Mouse (Mus musculus): ENCODE measurements around the gene Gm20772. TPM values are rescaled to one million over a fixed set of nuclear protein-coding genes. Genes with fewer than 3 reads are reported as not detected.

Gene Gm20772
- polyA plus RNA-seq (2012), result not detected in 2 replicates

DNA sequence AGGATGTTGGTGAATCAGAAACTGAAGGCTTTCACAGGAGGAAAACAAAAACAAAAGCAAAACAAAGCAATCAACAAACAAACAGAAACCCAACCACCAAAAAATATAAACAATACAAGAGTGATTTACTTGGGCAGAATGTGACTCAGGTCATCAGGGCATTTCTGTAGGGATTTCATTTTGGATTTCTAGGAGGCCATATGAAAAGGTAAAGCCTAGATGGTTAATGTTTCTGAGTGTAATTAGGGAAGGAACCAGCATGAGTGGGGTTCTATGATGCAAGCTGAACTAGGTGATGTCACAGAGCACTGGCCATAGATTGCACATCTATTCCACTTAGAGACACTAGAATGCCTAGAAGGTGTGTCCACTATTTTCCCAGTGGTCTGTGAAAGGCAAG, at the start of gene Gm20772, which contains the start of gene Gm20831:
Gene Gm20772, plus strand, starts transcription at position 301 of the 400 bp plus-strand sequence.
Gene Gm20831, plus strand, starts transcription at position 301 of the 400 bp plus-strand sequence.

DNA sequence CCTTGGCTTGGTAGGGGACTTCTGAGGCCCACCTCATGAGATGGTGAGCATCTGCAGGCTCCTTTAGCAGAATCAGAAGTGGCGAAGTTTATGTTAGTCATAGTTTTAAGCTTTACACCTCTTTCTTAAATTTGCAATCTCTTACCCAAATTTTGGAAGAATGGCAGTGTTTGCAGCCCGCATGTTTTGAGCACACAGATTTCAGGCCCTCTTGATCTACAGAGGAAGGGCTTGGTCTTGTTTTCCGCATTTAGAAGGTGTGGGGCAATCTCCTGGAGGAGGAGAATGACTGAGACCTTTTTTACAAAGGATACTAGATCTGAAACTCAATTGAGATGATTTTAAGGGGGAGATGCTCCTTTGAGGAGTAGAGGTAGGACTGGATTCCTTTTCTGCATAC, 28.4 kb upstream of the Gm20772 start, which contains the start of gene Gm21904:
Gene Gm21904, minus strand, starts transcription at position 101 of the 400 bp plus-strand sequence.

Other genes starting within 250 kb of the Gm20772 start
- gene Gm21904, start 28.5 kb upstream of the Gm20772 start, polyA plus RNA-seq (2012), result not detected in 2 replicates
- gene Gm20831, start within 50 bp of the Gm20772 start, polyA plus RNA-seq (2012), result not detected in 2 replicates
- gene Srsy, start 62.6 kb downstream of the Gm20772 start, polyA plus RNA-seq (2012), result not detected in 2 replicates
- not detected in 2 replicates for gene Gm21764, start 187.1 kb downstream of the Gm20772 start, polyA plus RNA-seq (2012)
- gene Ssty1, start 214.4 kb downstream of the Gm20772 start, polyA plus RNA-seq (2012), result not detected in 2 replicates

Data from megakaryocyte-erythroid progenitor cell, adult 5 weeks (primary cell).